Mouse (Mus musculus) liver, embryonic 11.5 days (tissue): ENCODE data around the gene Ppp1r12a. TPM values are rescaled to one million over a fixed set of nuclear protein-coding genes. Genes with fewer than 3 reads are reported as not detected.

Experiments used
- ATAC-seq: fragments of 200-750 bp; cut with Nextera tagmentation; replicated peaks from 2 replicates; pipeline ENCODE4 v1.8.0; 2017; ENCODE audit warnings: moderate number of reproducible peaks, mild to moderate bottlenecking, moderate TSS enrichment, moderate library complexity; ENCODE audit not compliant: low FRiP score
- DNase-seq: peaks from one replicate; pipeline ENCODE4 v3.0.0-alpha.2; 2017; ENCODE audit warnings: low spot score
- H3K27ac ChIP-seq: fragments of 300-500 bp; sonication (generic); 2 replicates; pipeline ENCODE4 v1.5.1; 2014; ENCODE audit warnings: mild to moderate bottlenecking, low read depth, low read length, control low read depth
- H3K27me3 ChIP-seq: fragments of 300-500 bp; sonication (generic); replicated peaks from 2 replicates; pipeline ENCODE4 v1.6.1; 2014; ENCODE audit warnings: low read length, mixed read lengths; ENCODE audit not compliant: control insufficient read depth, insufficient read depth
- H3K36me3 ChIP-seq: fragments of 300-500 bp; sonication (generic); 2 replicates; pipeline ENCODE4 v1.6.1; 2014; ENCODE audit warnings: mild to moderate bottlenecking, low read length, moderate library complexity, mixed read lengths; ENCODE audit not compliant: control insufficient read depth, insufficient read depth
- H3K4me1 ChIP-seq: fragments of 300-500 bp; sonication (generic); replicated peaks from 2 replicates; pipeline ENCODE4 v1.6.1; 2014; ENCODE audit warnings: low read length, mixed read lengths; ENCODE audit not compliant: control insufficient read depth, insufficient read depth
- H3K4me2 ChIP-seq: fragments of 300-500 bp; sonication (generic); 2 replicates; pipeline ENCODE4 v1.6.1; 2014; ENCODE audit warnings: mild to moderate bottlenecking, control low read depth, moderate library complexity
- H3K4me3 ChIP-seq: fragments of 300-500 bp; sonication (generic); 2 replicates; pipeline ENCODE4 v1.5.1; 2014; ENCODE audit warnings: low read depth, low read length, control low read depth
- H3K9ac ChIP-seq: fragments of 300-500 bp; sonication (generic); 2 replicates; pipeline ENCODE4 v1.6.1; 2014; ENCODE audit warnings: low read depth, low read length, control low read depth
- H3K9me3 ChIP-seq: fragments of 300-500 bp; sonication (generic); 2 replicates; pipeline ENCODE4 v1.6.1; 2016; ENCODE audit warnings: low read length, inconsistent platforms, mixed read lengths; ENCODE audit not compliant: control insufficient read depth
- WGBS: fragments of 180-500 bp; shearing (Covaris S2); extraction: QIAGEN DNeasy Blood & Tissue Kit; methylation state at CpG from one replicate; pipeline ENCODE4 v1.1.7; 2014; 5-methylcytosine and 5-hydroxymethylcytosine counted together
- polyA plus RNA-seq: library from polyadenylated mRNA; unstranded; fragments of >200 nt; fragmentation: Nextera tagmentation; extraction: Ambion mirVana; gene quantifications from 2 replicates; pipeline ENCODE4 v1.2.1, GENCODE M21; 2014

Ppp1r12a gene
- polyA plus RNA-seq, 1 experiment from 2014 or later, result 69.4 TPM

DNA sequence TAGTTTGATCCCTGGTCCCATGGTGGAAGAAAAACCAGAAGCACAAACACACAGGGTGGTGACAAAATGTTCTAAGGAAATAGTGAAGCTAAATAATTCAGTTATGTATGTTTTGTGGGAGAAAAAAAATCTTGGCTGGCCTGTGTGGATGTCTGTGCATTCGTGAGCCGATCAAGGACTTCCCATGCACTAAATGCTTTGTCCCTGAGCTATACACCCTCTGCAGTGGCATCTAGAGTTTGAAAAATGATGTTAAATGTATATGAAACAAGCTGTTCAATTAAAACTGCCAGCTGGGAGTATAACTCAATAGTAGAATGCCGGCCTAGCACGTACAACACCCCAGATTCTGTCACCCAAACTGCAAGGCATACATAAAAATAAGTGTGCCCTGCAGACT, 121.8 kb downstream of the Ppp1r12a start:
- DNase-seq, result no peak
- no peak overlapping the region for H3K4me2 ChIP-seq
- H3K27ac ChIP-seq, result no peak overlapping the region
- H3K9me3 ChIP-seq, result no peaks in the 10 kb centered on the region
- 90% methylated on average over 4 of the region's 4 CpGs for WGBS
- H3K9ac ChIP-seq, result no peak overlapping the region
- no peaks in the 10 kb centered on the region; the same call in 1 of the 2 replicates for H3K4me1 ChIP-seq
- H3K4me3 ChIP-seq, result no peak overlapping the region
- H3K27me3 ChIP-seq, result no peaks in the 10 kb centered on the region
- 0 out of 2 replicates have a peak, but pooled peaks cover 3% of the 10 kb centered on the region for H3K36me3 ChIP-seq
- ATAC-seq, result no peak

- ATAC-seq (no peak), DNase-seq (no peak)
- Histone ChIP-seq H3K9ac (no peak overlapping the region), H3K36me3 (0 out of 2 replicates have a peak, but pooled peaks cover 3% of the 10 kb centered on the region), H3K4me2 (no peak overlapping the region), H3K4me3 (no peak overlapping the region), H3K27me3 (no peaks in the 10 kb centered on the region), H3K4me1 (no peaks in the 10 kb centered on the region; the same call in 1 of the 2 replicates), H3K9me3 (no peaks in the 10 kb centered on the region), H3K27ac (no peak overlapping the region)
- WGBS, result 87% methylated on average over 4 of the region's 4 CpGs
Observed at GRCm38 (mm10) chr10:108284445-108284844, 122.5 kb downstream of the Ppp1r12a start.

GRCm38 (mm10) chr10:108284977-108285376, 123.0 kb downstream of the Ppp1r12a start:
- Histone ChIP-seq H3K27ac (no peak overlapping the region), H3K4me3 (no peak overlapping the region), H3K4me1 (no peaks in the 10 kb centered on the region; the same call in 1 of the 2 replicates), H3K4me2 (no peak overlapping the region), H3K27me3 (no peaks in the 10 kb centered on the region), H3K36me3 (0 out of 2 replicates have a peak, but pooled peaks cover 3% of the 10 kb centered on the region), H3K9me3 (no peaks in the 10 kb centered on the region), H3K9ac (no peak overlapping the region)
- WGBS, result 96% methylated on average over 5 of the region's 5 CpGs
- DNase-seq (no peak), ATAC-seq (no peak)

- Histone ChIP-seq H3K27ac (no peak overlapping the region), H3K9me3 (no peaks in the 10 kb centered on the region), H3K4me1 (no peaks in the 10 kb centered on the region; the same call in 1 of the 2 replicates), H3K36me3 (no peaks in the 10 kb centered on the region), H3K4me3 (no peak overlapping the region), H3K9ac (no peak overlapping the region), H3K4me2 (no peak overlapping the region), H3K27me3 (no peaks in the 10 kb centered on the region)
- 73% methylated on average over 11 of the region's 11 CpGs for WGBS
- DNase-seq (no peak), ATAC-seq (no peak)
Observed at GRCm38 (mm10) chr10:108286658-108287437, 124.9 kb downstream of the Ppp1r12a start.

- H3K27me3 ChIP-seq, result no peaks in the 10 kb centered on the region
- H3K36me3 ChIP-seq, result no peaks in the 10 kb centered on the region
- ATAC-seq, result no peak
- no peak overlapping the region for H3K4me3 ChIP-seq
- 74% methylated on average over 4 of the region's 4 CpGs for WGBS
- no peaks in the 10 kb centered on the region; the same call in 1 of the 2 replicates for H3K4me1 ChIP-seq
- no peak for DNase-seq
- H3K9ac ChIP-seq, result no peak overlapping the region
- no peaks in the 10 kb centered on the region for H3K9me3 ChIP-seq
- no peak overlapping the region for H3K27ac ChIP-seq
- H3K4me2 ChIP-seq, result no peak overlapping the region
Observed at GRCm38 (mm10) chr10:108287438-108287801, 125.4 kb downstream of the Ppp1r12a start.

DNA sequence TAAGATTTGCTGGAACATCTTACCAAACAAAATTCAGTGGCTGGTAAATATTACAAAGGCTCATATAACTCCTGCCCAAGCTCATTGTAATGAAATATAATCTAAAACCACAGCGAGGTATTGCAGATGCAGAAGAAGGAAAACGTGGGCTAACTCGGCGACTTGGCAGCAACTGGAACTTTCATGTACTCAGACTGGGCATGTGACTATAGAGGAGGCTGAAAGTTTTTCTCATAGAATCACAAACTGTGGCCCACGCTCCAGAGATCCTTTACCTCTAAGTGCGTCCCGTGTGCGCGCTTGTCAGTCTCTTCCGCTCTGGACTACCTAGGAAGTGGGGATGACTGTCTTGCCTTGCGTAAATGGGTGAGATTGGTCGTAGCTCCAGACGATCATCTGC, 128.1 kb downstream of the Ppp1r12a start:
- no peaks in the 10 kb centered on the region for H3K36me3 ChIP-seq
- no peak overlapping the region for H3K4me3 ChIP-seq
- DNase-seq (no peak), ATAC-seq (no peak)
- no peaks in the 10 kb centered on the region; the same call in 1 of the 2 replicates for H3K4me1 ChIP-seq
- no peak overlapping the region for H3K9ac ChIP-seq
- H3K27ac ChIP-seq, result no peak overlapping the region
- no peaks in the 10 kb centered on the region for H3K9me3 ChIP-seq
- 93% methylated on average over 13 of the region's 13 CpGs for WGBS
- H3K4me2 ChIP-seq, result no peak overlapping the region
- no peaks in the 10 kb centered on the region for H3K27me3 ChIP-seq

DNA sequence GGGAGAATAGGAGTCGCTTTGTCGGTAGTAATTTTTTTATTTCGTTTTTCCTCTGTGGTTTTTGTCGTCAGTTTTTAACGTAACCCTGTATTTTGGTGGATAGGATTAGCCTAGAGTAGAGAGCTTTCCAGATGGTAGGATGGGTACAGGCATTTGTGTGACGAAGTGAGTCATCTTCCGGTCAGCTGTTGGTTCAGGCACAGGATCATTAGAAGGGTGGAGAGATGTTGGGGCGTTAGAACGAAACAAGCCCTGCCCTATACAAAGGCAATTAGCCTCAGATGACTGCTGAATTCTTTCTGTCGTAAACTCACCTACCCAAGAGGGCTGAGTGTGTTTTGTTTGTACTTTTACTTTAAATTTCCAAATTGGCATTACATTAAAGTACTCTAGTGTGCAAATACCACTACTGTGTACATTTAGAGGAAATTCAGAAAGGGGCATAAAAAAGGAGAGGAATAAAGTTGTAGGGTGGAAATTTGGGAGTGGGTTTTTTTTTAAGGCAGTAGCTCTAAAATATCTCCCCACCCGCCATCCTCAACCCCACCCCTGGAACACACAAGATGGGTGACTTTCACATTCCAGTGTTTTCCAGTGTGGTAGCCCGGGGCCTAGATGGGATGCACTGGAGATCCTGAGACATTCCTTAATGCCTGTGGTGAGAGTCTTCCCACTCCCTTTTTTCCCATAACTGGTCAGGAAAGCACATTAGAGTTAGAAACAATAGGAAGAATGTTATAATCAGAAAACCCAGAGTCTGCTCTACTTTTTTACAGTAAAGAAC, 129.9 kb downstream of the Ppp1r12a start:
- Histone ChIP-seq H3K27me3 (no peaks in the 10 kb centered on the region), H3K4me1 (no peaks in the 10 kb centered on the region), H3K9ac (no peak overlapping the region), H3K4me2 (no peak overlapping the region), H3K36me3 (no peaks in the 10 kb centered on the region), H3K9me3 (no peaks in the 10 kb centered on the region), H3K4me3 (no peak overlapping the region), H3K27ac (no peak overlapping the region)
- DNase-seq (no peak), ATAC-seq (no peak)
- 84% methylated on average over 12 of the region's 12 CpGs for WGBS

DNA sequence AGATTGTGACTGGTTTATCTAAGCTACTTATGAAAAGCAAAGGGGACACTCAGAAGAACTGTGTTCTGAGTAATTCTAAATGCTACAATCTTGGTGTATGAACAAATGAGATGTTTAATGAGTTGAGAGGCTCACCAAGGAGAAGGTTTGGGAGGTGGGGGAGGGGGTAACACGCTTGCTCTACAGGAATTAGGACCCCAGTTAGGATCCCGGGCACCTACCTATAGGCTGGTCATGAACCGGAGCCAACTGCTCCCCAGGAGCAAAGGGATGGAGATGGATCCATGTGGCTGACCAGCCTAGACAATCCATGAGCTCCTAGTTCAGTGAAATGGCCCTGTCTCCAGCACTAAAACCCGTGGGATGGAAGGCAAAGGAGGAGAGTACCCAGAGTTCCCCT, 130.7 kb downstream of the Ppp1r12a start:
- Histone ChIP-seq H3K4me1 (no peaks in the 10 kb centered on the region), H3K9me3 (no peaks in the 10 kb centered on the region), H3K27ac (no peak overlapping the region), H3K27me3 (no peaks in the 10 kb centered on the region), H3K4me3 (no peak overlapping the region), H3K9ac (no peak overlapping the region), H3K36me3 (no peaks in the 10 kb centered on the region), H3K4me2 (no peak overlapping the region)
- ATAC-seq, result no peak
- 80% methylated on average over 4 of the region's 4 CpGs for WGBS
- no peak for DNase-seq
